Mouse (Mus musculus): Measurements from ENCODE around the gene CN725425. TPM values are rescaled to one million over a fixed set of nuclear protein-coding genes. Genes with fewer than 3 reads are reported as not detected.

CN725425 gene
- polyA plus RNA-seq (2015; fragmentation: Nextera tagmentation; extraction: Ambion mirVana) = 0.08 TPM in 2 replicates

GRCm38 (mm10) chr15:91199256-91199905 lies at the start of gene CN725425:
Gene CN725425, plus strand, starts transcription at chr15:91199494.

GRCm38 (mm10) chr15:91191412-91192222 lies 7.7 kb upstream of the CN725425 start, which contains the start of gene Abcd2:
Gene Abcd2, minus strand, starts transcription at chr15:91191799.

Other genes with a start within 250 kb of the CN725425 start
- 0.80 and 0.82 TPM in 2 replicates for gene Kif21a, start 149.5 kb upstream of the CN725425 start, polyA plus RNA-seq (2015; fragmentation: Nextera tagmentation; extraction: Ambion mirVana)
- 5.4 and 6.4 TPM in 2 replicates for gene Abcd2, start 7.7 kb upstream of the CN725425 start, polyA plus RNA-seq (2015; fragmentation: Nextera tagmentation; extraction: Ambion mirVana)

Measured in spleen, postnatal 0 days (tissue).